Mouse (Mus musculus): Measurements from ENCODE around the gene Znrf1. TPM values are rescaled to one million over a fixed set of nuclear protein-coding genes. Genes with fewer than 3 reads are reported as not detected.

Znrf1 gene
- 10 to 100 TPM; 31.6 to 39.4 TPM for polyA plus RNA-seq (2012; fragmentation: generic; extraction: Trizol)

GRCm38 (mm10) chr8:111536031-111536977 lies at the start of gene Znrf1:
TSS of gene Znrf1 (plus strand) at chr8:111536097.

DNA sequence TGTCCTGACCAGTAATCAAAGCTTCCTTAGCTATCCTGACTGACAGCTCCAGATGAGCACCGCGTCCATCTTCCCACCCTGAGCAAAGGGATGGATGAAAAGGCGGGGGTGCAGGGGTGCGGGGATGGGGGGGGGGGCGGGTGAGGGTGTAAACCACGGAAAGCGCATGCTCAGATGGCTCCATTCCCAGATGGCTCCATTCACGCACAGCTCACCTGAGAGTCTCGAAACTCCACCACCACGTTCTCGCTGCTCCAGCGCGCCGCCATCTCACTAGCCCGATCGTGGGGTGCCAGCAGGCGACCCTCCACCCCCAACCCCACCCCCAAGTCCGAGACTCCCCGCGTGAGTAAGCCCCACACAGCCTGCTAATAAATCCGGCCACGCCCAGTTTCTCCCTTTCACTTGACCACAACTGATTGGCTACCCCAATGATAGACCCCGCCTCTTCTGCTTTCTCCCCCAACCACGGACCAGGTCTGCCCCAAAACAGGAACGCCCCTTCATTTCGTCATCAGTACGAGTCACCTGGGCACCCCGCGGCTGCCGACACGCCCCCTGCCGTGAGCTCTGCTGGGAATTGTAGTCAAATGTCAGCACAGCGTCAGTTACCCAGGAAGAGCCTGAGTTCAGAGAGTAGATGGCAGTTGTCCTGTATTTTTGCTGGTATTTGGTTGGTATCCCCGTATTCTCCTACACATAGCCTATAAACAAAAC lies 14.0 kb upstream of the Znrf1 start, which contains the start of gene Wdr59:
TSS of gene Wdr59 (minus strand) at position 380 of the 717 bp plus-strand sequence.

DNA sequence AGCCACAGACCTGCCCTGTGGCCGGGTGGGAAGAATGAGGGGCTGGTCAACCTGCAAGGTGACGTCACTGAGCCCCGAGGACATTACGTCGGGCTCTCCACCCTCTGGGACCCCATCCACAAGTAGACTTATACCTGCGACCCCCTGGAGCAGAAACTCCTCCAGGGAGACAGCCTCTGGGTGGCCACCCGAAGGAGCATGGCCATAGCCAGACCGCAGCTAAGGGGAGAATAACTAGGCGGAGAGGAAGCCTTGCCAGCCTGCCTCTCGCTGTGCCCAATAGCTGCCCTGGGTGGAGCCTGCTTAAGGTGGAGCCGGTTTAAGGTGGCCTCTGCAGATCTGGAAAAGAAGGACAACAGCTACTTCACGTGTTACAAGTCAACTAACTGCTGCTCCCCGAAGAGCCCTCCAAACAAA lies 94.2 kb downstream of the Znrf1 start, which contains the start of gene Ldhd:
TSS of gene Ldhd (minus strand) at position 270 of the 417 bp plus-strand sequence.

DNA sequence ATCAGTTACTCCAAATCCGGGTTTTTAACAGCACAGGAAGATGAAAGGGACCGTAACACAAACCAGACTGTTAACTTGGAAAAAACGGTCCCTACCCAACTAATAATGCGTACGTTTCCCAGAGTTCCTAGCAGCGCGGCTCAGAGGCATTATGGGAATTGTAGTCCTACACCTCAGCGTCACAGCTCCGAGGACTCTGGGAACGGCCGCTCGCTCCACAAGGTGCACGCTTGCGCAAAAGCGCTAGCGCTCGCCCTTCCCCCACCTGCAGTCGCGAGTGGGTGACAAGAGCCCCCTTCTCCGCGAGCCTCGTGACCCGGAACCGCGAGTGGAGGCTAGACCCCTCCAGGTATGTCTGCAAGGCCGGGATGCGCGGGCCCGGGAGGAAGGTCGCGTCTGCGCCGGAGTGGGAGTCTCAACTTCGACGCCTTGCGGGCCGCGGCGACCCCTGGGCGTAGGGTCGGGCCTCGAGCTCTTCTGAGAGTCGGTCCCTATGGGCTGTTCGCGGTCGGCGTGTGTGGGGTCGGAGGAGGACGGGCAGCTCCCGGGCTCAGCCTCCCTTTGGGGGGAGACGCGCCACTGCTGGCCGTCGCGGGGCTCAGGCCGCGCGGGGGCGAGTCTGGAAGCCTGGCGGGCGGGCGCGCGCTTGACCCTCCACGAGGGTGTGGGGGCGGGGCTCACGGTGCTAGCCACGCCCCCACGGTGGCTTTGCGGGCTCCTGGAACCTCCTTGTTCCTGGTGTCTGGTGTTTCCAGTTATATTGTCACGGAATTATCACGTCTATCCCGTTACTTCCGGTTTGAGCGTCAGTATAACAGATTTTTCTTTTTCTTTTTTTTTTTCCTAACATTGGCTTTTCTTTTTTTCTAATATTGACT lies 107.6 kb downstream of the Znrf1 start, which contains the start of gene Zfp1:
TSS of gene Zfp1 (plus strand) at position 138 of the 878 bp plus-strand sequence.

Other genes with a start within 250 kb of the Znrf1 start
- gene Rfwd3, start 235.9 kb upstream of the Znrf1 start, polyA plus RNA-seq (2012; fragmentation: generic; extraction: Trizol), result 10 to 100 TPM in 1 of 2 experiments, 1 to 10 TPM in 1; 2.8 to 12.8 TPM
- 1 to 10 TPM; 5.0 to 5.2 TPM for gene Mlkl, start 197.9 kb upstream of the Znrf1 start, polyA plus RNA-seq (2012; fragmentation: generic; extraction: Trizol)
- under 1 TPM in 1 of 2 experiments, not detected in 1; 0.04 TPM for gene Fa2h, start 142.3 kb upstream of the Znrf1 start, polyA plus RNA-seq (2012; fragmentation: generic; extraction: Trizol)
- gene Wdr59, start 14.0 kb upstream of the Znrf1 start, polyA plus RNA-seq (2012; fragmentation: generic; extraction: Trizol), result 1 to 10 TPM; 2.0 to 6.7 TPM
- under 1 TPM; 0.02 to 0.26 TPM for gene Ldhd, start 94.3 kb downstream of the Znrf1 start, polyA plus RNA-seq (2012; fragmentation: generic; extraction: Trizol)
- gene Zfp1, start 107.3 kb downstream of the Znrf1 start, polyA plus RNA-seq (2012; fragmentation: generic; extraction: Trizol), result 1 to 10 TPM in 1 of 2 experiments, under 1 TPM in 1; 0.99 to 8.0 TPM
- under 1 TPM in 1 of 2 experiments, not detected in 1; 0.07 TPM for gene Ctrb1, start 154.9 kb downstream of the Znrf1 start, polyA plus RNA-seq (2012; fragmentation: generic; extraction: Trizol)
- gene Bcar1, start 207.7 kb downstream of the Znrf1 start, polyA plus RNA-seq (2012; fragmentation: generic; extraction: Trizol), result 10 to 100 TPM; 41.6 to 58.1 TPM